Mouse (Mus musculus): ENCODE measurements around the gene Ccdc155. TPM values are rescaled to one million over a fixed set of nuclear protein-coding genes. Genes with fewer than 3 reads are reported as not detected.

The Ccdc155 gene
- polyA plus RNA-seq, 1 experiment from 2014 or later, result 0.36 TPM

DNA sequence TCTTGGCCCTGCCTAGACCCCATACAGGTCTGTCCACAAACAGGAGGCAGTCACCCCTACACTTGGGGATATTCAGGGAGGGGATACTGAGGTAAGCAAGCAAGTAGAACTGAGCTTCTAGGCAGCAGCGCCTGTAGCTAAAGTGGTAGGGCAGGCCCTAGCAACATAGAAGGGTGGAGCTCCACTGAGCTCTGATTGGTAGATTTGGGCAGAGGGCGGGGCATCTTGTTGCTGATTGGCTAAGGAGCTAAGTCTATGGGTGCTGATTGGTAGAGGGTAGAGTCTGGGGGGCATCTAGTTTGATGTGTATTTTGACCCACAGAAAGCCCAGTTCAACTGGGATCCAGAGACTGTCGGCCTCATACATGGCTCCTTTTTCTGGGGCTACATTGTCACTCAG is 35.2 kb downstream of the Ccdc155 start:
- 92% methylated on average over 3 of the region's 3 CpGs for WGBS

DNA sequence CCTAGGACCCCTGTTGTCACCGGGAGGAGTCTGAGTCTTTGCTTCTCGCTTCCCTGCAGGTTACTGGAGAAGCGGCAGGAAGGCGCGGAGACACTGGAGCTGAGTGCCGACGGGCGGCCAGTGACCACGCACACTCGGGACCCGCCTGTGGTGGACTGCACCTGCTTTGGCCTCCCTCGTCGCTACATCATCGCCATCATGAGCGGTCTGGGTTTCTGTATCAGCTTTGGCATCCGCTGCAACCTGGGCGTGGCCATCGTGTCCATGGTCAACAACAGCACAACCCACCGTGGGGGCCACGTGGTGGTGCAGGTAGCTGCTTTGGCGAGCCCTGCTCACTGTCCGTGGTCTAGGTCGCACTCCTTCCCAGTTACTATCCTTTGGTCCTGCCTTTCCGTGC is 36.0 kb downstream of the Ccdc155 start:
- H3K27me3 ChIP-seq (replicated peaks), result peaks cover 88% of the 10 kb centered on the region
- H3K9me3 ChIP-seq (replicated peaks), result no peaks in the 10 kb centered on the region
- H3K36me3 ChIP-seq, result no peaks in the 10 kb centered on the region
- H3K4me2 ChIP-seq, result peak overlapping the region; percentile 40
- no peak for ATAC-seq (ENCODE audit: low FRiP score)
- no peak overlapping the region for H3K9ac ChIP-seq (replicated peaks)
- WGBS, result 7% methylated on average over 24 of the region's 24 CpGs
- no peak overlapping the region for H3K27ac ChIP-seq (replicated peaks)
- H3K4me1 ChIP-seq, result peaks cover 20% of the 10 kb centered on the region
- H3K4me3 ChIP-seq (replicated peaks), result peak overlapping the region; percentile 17; the same call in 1 of the 2 replicates

More for the DNA sequence above, 35.2 kb downstream of the Ccdc155 start:
- H3K27me3 ChIP-seq (replicated peaks), result peaks cover 87% of the 10 kb centered on the region
- H3K36me3 ChIP-seq, result no peaks in the 10 kb centered on the region
- no peak overlapping the region for H3K27ac ChIP-seq (replicated peaks)
- no peak for ATAC-seq (ENCODE audit: low FRiP score)
- H3K9ac ChIP-seq (replicated peaks), result no peak overlapping the region
- H3K4me1 ChIP-seq, result peaks cover 15% of the 10 kb centered on the region
- H3K4me3 ChIP-seq (replicated peaks), result no peak overlapping the region
- no peak overlapping the region for H3K4me2 ChIP-seq
- H3K9me3 ChIP-seq (replicated peaks), result no peaks in the 10 kb centered on the region

DNA sequence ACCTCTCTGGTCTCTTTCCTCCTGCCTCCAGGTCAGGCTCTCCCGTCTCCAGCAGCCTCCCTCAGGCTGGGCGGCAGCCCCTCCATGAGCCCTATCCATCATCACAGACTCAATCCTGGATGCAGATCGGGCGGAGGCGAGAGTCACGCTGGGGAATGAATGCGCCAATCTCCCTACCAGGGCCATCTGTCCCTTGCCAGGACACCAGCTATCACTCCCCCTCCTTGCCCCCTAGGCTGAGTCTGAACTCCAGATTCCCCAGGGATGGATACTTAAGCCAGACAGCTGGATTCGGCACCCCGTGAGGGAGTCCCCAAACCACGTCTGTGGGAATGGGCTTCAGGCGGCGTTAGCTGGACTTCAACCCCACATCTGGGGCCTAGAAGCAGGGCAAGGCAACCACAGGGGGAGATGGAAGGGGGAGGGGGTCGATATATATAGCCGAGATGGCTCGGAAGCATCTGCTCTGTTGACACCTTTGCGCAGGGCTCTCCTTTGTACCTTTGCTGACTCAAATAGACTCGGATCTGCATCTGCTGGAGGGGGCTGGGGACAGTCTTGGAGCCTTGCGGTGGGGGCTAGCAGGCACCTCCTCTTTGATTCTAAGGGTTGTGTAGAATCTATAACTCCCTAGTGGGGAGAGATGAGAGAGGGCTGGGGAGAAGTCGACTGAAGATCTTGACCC is 36.8 kb downstream of the Ccdc155 start:
- Histone ChIP-seq H3K4me2 (no peak overlapping the region), H3K36me3 (no peaks in the 10 kb centered on the region), H3K9ac (replicated peaks) (no peak overlapping the region), H3K27ac (replicated peaks) (no peak overlapping the region), H3K4me3 (replicated peaks) (no peak overlapping the region), H3K27me3 (replicated peaks) (peaks cover 94% of the 10 kb centered on the region), H3K9me3 (replicated peaks) (no peaks in the 10 kb centered on the region), H3K4me1 (peaks cover 22% of the 10 kb centered on the region)
- WGBS, result 4% methylated on average over 19 of the region's 19 CpGs
- ATAC-seq (ENCODE audit: low FRiP score), result no peak

DNA sequence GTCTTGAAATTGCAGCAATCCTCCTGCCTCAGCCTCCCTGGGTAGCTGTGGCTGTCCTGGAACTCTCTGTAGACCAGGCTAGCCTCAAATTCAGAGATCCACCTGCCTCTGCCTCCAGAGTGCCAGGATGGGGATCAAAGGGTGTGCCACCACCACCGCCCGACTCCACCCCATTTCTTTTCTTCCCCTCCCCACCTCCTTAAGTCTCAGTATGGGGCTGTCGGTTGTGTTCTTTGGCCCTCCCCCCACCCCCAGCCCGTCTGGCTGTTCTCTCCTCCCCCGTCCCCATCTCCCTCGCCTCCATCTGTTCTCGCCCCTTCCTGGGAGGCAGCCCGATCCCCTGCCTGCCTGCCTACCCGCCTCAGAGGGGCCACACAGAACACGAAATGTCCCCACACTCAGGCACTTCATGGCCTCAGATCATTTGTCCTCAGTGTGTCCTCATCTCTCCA is 37.7 kb downstream of the Ccdc155 start:
- Histone ChIP-seq H3K27me3 (replicated peaks) (peaks cover 95% of the 10 kb centered on the region), H3K4me2 (no peak overlapping the region), H3K36me3 (no peaks in the 10 kb centered on the region), H3K27ac (replicated peaks) (no peak overlapping the region), H3K4me3 (replicated peaks) (no peak overlapping the region), H3K9me3 (replicated peaks) (no peaks in the 10 kb centered on the region), H3K4me1 (peaks cover 30% of the 10 kb centered on the region), H3K9ac (replicated peaks) (no peak overlapping the region)
- no peak for ATAC-seq (ENCODE audit: low FRiP score)
- WGBS, result 30% methylated on average over 10 of the region's 10 CpGs

DNA sequence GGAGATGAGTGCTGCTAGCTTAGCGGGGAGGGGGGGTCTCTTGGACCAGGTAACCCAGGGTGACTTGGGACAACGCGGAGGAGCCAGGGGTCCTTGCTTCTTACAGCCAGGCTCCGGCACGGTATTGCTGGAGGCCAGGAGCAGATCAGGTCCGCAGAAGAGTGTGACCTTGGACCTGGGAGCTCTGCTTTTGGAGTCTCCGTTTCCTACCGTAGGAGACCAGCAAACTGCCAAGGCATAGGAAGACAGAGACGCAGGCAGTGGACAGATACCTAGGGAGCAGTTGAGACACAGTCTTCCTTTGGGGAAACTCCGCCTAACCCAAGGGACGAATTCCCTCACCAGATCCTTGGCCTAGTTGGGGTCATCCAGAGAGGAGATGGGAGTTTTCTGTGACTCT is 39.0 kb downstream of the Ccdc155 start:
- ATAC-seq (ENCODE audit: low FRiP score), result no peak
- no peak overlapping the region for H3K9ac ChIP-seq (replicated peaks)
- WGBS, result 53% methylated on average over 11 of the region's 11 CpGs
- H3K9me3 ChIP-seq (replicated peaks), result no peaks in the 10 kb centered on the region
- peaks cover 33% of the 10 kb centered on the region for H3K4me1 ChIP-seq
- H3K27ac ChIP-seq (replicated peaks), result no peak overlapping the region
- H3K4me2 ChIP-seq, result no peak overlapping the region
- H3K36me3 ChIP-seq, result 0 out of 2 replicates have a peak, but pooled peaks cover 3% of the 10 kb centered on the region
- H3K27me3 ChIP-seq (replicated peaks), result peaks cover 83% of the 10 kb centered on the region
- H3K4me3 ChIP-seq (replicated peaks), result no peak overlapping the region

DNA sequence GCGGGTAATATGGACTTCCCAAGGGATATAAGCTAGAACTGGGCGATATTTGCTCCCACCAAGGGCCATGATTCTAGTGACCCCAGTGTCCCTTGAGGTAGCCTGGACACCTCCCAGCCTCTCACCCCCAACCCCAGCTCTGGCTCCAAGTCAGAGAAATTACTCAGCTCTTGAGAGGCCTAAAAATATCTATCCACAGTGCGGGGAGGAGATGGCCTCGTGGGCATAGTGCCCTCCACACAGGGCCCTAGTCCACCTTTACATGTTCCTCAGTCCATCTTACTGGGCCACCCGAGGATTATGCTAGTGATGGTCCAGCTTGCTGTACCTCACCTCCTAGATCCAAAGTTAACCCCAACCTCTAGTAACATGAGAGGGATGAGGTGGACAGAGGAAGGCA is 39.9 kb downstream of the Ccdc155 start:
- Histone ChIP-seq H3K4me1 (peaks cover 33% of the 10 kb centered on the region), H3K4me2 (no peak overlapping the region), H3K36me3 (peaks cover 10% of the 10 kb centered on the region; the same call in 1 of the 2 replicates), H3K27me3 (replicated peaks) (peaks cover 75% of the 10 kb centered on the region), H3K9ac (replicated peaks) (no peak overlapping the region), H3K4me3 (replicated peaks) (no peak overlapping the region), H3K27ac (replicated peaks) (no peak overlapping the region), H3K9me3 (replicated peaks) (no peaks in the 10 kb centered on the region)
- no peak for ATAC-seq (ENCODE audit: low FRiP score)
- 66% methylated on average over 5 of the region's 5 CpGs for WGBS

DNA sequence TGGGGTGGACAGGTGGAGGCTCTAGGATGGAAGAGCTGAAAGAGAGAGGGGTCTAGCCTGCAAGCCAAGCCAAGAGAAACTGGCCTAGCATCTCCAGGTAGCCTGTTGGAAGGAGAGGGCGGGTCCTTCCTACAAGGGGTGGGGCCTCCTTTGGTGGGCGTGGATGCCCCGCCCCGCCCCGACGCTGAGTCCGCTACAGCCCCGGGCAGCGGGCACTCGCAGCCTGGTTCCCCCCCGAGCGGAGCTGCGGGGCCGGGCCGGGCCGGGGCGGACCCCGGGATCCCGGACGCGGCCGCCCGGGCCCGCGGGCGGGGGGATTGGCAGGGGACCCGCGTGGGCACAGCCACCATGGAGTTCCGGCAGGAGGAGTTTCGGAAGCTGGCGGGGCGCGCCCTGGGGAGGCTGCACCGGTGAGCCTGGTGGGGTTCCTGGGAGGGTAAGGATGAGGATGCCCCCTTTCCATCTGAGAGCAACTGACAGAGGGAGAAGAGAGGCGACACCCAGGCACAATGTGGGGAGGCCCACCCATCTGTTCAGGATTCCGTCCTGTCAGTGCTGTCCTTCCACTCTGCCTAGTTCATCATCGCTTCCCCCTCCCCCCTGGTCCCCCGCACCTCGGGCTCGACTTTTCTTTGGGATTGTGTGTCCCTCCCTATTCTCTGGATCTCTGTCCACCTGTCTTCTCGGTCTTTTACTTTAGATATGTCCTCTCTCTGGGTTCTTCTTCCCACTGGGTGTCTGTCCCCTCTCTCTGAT is 40.8 kb downstream of the Ccdc155 start, which contains the start of gene Slc17a7:
Gene Slc17a7 (plus strand): TSS at position 215 of the 756 bp plus-strand sequence.
- WGBS, result under 1% methylated on average over 35 of the region's 41 CpGs
- Histone ChIP-seq H3K4me3 (replicated peaks) (peak within 1 kb of the TSS; percentile 35), H3K27ac (replicated peaks) (no peak within 1 kb of the TSS), H3K4me2 (peak within 1 kb of the TSS; percentile 84), H3K36me3 (peaks cover 19% of the 10 kb centered on the region), H3K9ac (replicated peaks) (peak within 1 kb of the TSS; percentile 42; the same call in 1 of the 2 replicates), H3K9me3 (replicated peaks) (no peaks in the 10 kb centered on the region), H3K4me1 (peaks cover 32% of the 10 kb centered on the region), H3K27me3 (replicated peaks) (peaks cover 66% of the 10 kb centered on the region)
- no peak for ATAC-seq (ENCODE audit: low FRiP score)

DNA sequence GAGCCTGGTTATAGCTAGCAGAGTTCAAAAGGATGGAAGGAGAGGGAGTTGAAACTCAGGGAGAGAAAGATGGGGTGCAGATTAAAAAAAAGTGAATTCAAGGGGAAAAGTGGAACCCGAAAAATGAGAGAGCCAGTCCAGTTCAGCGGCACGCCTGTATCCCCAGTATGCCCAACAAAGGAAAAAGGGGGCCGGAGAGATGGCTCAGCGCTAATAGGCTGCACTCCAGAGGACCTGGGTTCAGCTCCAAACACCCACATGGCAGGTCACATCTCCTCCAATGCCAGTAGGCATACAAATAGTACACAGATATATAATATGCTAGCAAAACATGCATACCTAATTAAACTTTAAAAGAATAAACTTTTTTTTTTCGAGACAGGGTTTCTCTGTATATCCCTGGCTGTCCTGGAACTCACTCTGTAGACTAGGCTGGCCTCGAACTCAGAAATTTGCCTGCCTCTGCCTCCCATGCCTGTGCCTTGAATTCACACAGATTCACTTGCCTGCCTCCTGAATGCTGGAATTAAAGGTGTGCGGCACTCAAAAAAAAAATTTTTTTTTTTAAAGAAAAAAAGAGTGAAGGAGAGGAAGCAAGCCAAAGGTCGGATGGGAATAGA is 41.6 kb downstream of the Ccdc155 start:
- H3K9ac ChIP-seq (replicated peaks), result no peak overlapping the region
- H3K4me1 ChIP-seq, result peaks cover 24% of the 10 kb centered on the region
- H3K36me3 ChIP-seq, result peaks cover 27% of the 10 kb centered on the region
- H3K4me3 ChIP-seq (replicated peaks), result no peak overlapping the region
- 75% methylated on average over 9 of the region's 9 CpGs for WGBS
- no peak overlapping the region for H3K27ac ChIP-seq (replicated peaks)
- peak overlapping the region; percentile 84; the same call in 1 of the 2 replicates for H3K4me2 ChIP-seq
- no peaks in the 10 kb centered on the region for H3K9me3 ChIP-seq (replicated peaks)
- no peak for ATAC-seq (ENCODE audit: low FRiP score)
- H3K27me3 ChIP-seq (replicated peaks), result peaks cover 58% of the 10 kb centered on the region

DNA sequence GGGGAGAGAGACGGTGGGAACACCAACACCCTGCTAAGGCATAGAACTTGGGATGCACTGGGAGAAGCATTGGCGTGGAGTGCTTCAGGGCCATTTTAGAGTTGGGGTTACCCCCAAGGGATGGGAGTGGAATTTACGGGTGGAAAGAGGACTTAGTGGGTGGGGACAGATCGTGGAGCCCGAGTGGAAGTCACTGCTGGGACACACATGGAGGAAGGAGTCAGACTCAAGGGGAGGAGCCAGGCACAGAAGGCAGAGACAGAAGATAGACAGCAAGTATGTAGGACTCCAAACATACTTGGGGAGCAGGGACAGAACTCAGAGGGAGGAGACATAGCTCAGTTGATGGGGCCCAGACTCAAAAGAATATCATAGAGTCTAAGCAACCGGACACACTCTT is 42.1 kb downstream of the Ccdc155 start:
- peak; percentile 14 for ATAC-seq (ENCODE audit: low FRiP score)
- 26% methylated on average over 6 of the region's 6 CpGs for WGBS
- no peak overlapping the region for H3K27ac ChIP-seq (replicated peaks)
- H3K4me2 ChIP-seq, result peak overlapping the region; percentile 84
- H3K27me3 ChIP-seq (replicated peaks), result peaks cover 52% of the 10 kb centered on the region
- peaks cover 19% of the 10 kb centered on the region for H3K4me1 ChIP-seq
- H3K4me3 ChIP-seq (replicated peaks), result peak overlapping the region; percentile 46
- no peaks in the 10 kb centered on the region for H3K9me3 ChIP-seq (replicated peaks)
- peaks cover 32% of the 10 kb centered on the region for H3K36me3 ChIP-seq
- H3K9ac ChIP-seq (replicated peaks), result peak overlapping the region; percentile 43

DNA sequence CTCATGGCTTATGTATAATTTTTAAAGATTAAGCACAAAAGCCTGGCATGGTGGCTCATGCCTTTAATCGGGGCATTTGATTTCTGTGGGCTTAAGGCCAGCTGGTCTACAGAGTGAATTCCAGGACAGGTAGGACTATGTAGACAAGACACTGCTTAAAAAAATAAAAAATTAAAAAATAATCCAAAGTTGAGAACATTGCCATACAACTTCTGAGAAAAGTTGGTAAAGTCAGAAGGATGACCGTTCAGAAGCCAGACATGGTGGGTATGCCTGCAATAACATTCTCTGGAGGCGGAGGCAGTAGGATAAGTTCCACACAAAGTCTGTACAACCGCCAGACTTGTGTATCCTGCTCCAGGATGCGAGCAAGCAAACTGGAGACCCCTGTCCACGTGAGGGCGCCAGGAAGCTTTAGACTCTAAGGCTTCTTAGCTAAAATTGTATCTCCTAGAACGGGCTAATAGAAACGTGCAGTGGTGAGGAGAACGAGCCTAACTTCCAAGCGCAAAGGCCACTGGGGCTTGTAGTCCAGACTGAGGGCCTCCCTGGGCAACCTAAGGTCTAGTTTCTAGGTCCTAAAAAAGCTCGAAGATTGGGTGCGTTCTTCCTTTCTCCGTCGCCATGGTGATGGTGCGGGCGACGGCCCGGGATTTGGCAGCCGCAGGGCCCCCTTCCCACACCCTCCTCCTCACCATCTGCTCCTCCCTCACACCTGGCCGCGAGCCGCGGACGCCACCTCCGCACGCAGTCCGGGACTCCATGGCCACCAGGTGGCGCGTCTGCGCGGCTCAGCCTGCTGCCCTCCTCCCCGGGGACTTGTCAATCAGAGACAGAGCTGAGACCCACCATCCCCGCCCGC is 42.8 kb downstream of the Ccdc155 start:
- Histone ChIP-seq H3K27ac (replicated peaks) (peak overlapping the region; percentile 65), H3K9me3 (replicated peaks) (no peaks in the 10 kb centered on the region), H3K27me3 (replicated peaks) (peaks cover 45% of the 10 kb centered on the region), H3K4me3 (replicated peaks) (peak overlapping the region; percentile 46), H3K4me2 (peak overlapping the region; percentile 84), H3K36me3 (peaks cover 34% of the 10 kb centered on the region), H3K9ac (replicated peaks) (peak overlapping the region; percentile 43), H3K4me1 (peaks cover 19% of the 10 kb centered on the region)
- WGBS, result 4% methylated on average over 35 of the region's 35 CpGs
- peak; percentile 93 for ATAC-seq (ENCODE audit: low FRiP score)

DNA sequence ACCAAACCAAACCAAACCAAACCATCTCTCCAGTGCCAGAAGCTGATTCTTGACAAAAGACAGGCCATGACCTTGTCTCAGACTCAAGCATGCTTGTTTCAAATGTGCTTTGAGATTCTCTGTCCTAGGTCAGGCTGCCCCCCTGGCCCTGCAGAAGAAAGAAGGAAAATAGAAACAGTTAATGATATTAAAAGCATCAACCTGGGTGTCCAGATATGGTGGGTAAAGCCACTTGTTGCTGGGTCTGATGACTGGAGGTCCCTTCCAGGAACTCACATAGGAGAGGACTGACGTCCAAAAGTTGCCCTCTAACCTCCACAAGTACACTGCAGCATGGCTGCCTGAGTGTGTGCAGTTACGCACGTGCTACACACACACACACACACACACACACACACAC is 43.8 kb downstream of the Ccdc155 start:
- no peak overlapping the region for H3K9ac ChIP-seq (replicated peaks)
- H3K36me3 ChIP-seq, result peaks cover 34% of the 10 kb centered on the region
- 91% methylated on average over 3 of the region's 3 CpGs for WGBS
- ATAC-seq (ENCODE audit: low FRiP score), result no peak
- no peak overlapping the region for H3K4me3 ChIP-seq (replicated peaks)
- H3K4me2 ChIP-seq, result no peak overlapping the region
- H3K9me3 ChIP-seq (replicated peaks), result no peaks in the 10 kb centered on the region
- H3K27me3 ChIP-seq (replicated peaks), result peaks cover 36% of the 10 kb centered on the region
- H3K27ac ChIP-seq (replicated peaks), result no peak overlapping the region
- peaks cover 19% of the 10 kb centered on the region for H3K4me1 ChIP-seq
